Mouse (Mus musculus) liver, adult (tissue): ENCODE measurements around the gene Krtap12-1.
"Not testable (repeated sequence)": the region's sequence is repeated elsewhere in the genome, so short reads cannot be mapped to it uniquely, and the experiment has no call there.

Experiments used
- GATA4 ChIP-seq: IDR thresholded peaks from 2 replicates; pipeline ENCODE4 v1.6.1; 2014; ENCODE audit warnings: mild to moderate bottlenecking, low read length; ENCODE audit not compliant: insufficient replicate concordance

Gene Krtap12-1

DNA sequence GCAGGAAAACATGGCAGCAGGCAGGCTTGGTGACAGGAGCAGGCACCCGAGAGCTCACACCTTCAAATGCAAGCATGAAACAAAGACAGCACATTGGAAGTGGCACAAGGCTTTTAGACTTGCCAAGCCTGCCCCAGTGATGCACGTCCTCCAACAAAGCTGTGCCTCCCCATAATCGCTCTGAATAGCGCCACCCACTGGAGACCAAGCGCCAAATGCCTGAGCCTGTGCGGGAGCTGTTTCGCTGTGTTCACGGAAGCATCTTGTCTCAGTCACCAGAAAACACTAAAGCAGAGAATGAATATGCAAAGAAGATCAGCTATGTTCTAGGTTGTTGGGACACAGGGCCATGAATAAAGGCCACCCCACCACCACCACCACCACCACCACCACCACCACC, 4.5 kb downstream of the Krtap12-1 start:
- no peak for TF ChIP-seq GATA4

DNA sequence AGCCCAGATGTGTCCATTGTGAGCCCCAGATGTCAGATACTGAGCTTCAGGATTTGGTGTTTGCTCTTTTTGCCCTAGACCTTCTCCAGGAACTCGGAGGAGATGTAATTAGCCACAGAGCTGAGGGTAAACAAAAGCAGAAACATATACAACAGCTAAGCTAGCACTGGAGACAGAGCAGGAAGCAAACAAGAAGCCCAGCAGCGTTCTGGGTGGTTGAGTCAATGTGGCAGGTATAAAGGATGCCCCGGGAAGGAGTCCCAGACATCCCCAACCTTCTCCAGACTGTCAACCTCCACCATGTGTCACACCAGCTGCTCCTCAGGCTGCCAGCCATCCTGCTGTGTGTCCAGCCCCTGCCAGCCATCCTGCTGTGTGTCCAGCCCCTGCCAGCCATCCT, 5.8 kb downstream of the Krtap12-1 start, which contains the start of gene Gm10100:
TSS of gene Gm10100 (plus strand) at position 301 of the 400 bp plus-strand sequence.
- no peak for TF ChIP-seq GATA4

DNA sequence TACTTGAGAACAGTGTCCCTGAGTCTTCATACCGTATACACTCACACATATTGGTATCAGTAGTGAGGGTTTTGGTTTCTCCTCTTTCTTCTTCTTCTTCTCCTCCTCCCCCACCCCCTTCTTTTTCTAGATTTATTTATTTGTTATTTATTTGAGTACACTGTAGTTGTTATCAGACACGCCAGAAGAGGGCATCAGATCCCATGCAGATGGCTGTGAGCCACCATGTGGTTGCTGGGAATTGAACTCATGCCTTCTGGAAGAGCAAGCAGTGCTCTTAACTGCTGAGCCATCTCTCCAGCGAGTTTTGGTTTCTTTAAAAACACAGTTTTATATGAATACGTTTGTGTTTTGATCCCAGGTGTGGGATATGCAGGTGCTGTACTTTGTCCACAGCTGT, 7.9 kb downstream of the Krtap12-1 start:
- TF ChIP-seq GATA4, result no peak

DNA sequence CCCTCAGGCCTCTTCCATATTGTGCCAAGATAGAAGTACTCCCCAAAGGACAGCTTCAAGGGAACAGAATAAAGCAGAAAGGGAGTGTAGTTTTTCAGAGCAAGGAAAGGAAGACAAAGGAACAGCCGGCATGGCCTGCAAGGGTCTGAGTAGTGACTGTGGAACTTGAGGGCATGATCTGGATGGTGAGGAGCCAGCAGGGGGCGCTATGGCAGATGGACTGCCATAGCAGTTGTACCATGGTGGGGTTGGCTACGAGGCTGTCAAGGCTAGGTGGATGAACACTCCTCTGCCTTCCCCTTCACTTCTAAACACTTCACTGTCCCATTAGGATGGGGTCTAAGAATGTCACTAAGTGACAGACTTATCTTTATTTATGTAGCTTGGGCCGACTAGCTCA, 8.8 kb downstream of the Krtap12-1 start:
- no peak for TF ChIP-seq GATA4

DNA sequence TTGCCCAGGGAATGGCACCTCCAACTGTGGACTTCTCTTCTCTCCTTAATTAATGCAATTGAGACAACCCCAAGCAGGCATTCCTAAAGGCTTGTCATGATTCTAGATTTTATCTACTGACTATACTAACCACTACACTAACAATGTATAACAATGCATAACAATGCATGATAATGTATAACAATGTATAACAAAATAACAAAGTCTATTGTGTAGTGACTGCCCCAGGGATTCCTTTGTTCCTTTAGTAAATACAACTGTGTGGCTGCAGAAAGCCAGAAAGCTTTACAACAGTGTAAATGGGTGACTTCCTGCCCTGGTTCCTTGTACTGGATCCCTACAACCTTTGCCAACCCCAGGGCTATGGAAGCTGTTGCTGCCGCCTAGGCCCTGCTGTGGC, 15.5 kb downstream of the Krtap12-1 start:
- no peak for TF ChIP-seq GATA4

DNA sequence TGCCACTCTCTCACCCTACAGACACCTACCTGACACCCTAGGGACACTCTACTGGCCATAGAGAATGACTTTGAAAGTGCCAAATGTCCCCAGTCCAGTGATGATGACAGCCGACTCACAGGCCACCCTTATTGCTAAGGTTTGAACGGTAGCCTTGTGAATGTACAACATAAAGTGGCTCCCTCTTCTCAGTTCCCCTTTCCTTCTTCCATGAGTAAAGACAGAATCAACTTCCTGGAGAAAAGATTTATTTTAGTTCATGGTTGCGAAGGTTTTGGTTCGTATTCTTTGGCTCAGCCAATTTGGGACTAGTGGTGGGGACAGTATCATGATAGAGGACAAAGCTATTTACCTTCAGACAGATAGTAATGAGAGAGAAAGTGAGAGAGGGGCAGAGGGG, 18.5 kb downstream of the Krtap12-1 start:
- TF ChIP-seq GATA4, result no peak

DNA sequence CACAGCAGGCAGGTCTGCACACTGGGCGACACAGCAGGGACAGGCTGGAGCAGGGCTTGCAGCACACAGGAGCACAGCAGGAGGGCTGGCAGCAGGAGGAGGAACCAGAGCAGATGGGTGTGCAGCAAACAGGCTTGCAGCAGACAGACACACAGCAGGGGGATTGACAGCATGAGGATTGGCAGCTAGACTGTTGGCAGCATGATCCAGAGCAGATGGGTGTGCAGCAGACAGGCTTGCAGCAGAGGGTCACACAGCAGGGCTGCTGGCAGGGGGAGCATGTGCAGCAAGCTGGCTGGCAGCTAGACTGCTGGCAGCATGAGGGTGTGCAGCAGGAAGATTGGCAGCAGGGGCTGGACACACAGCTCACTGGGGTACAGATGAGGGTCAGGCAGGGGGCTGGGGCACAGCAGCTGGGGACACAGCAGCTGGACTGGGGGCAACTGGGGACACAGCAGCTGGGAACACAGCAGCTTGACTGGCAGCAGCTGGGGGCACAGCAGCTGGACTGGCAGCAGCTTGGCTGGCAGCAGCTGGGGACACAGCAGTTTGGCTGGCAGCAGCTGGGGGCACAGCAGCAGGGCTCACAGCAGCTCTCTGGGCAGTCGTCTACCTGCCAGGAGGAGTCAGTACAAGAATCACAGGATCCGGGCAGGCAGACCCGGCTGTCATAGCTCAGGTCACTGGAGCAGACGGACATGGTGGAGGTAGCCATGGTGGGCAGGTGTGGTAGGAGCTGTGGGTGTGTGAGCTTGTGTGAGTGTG, 21.7 kb downstream of the Krtap12-1 start, which contains the start of gene Gm18596:
TSS of gene Gm18596 (minus strand) at position 715 of the 765 bp plus-strand sequence.
- TF ChIP-seq GATA4, result not testable (repeated sequence)

DNA sequence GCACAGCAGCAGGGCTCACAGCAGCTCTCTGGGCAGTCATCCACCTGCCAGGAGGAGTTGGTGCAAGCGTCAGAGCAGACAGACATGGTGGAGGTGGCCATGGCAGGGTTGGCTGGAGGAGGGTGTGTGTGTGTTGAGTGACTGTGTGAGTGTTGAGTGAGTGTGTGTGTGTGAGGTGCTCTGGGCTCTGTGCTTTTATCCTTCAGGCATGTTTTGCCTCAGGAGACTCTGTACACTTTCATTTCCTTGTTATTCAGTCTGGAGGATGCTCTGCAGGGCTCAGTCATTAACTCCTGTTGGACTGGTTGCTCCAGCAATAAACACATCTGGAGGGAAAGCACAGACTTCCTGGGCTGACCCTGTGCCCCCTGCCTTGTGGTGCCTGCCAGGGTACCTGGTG, 30.9 kb downstream of the Krtap12-1 start, which contains the start of gene Gm9736:
TSS of gene Gm9736 (minus strand) at position 101 of the 400 bp plus-strand sequence.
- not testable (repeated sequence) for TF ChIP-seq GATA4

DNA sequence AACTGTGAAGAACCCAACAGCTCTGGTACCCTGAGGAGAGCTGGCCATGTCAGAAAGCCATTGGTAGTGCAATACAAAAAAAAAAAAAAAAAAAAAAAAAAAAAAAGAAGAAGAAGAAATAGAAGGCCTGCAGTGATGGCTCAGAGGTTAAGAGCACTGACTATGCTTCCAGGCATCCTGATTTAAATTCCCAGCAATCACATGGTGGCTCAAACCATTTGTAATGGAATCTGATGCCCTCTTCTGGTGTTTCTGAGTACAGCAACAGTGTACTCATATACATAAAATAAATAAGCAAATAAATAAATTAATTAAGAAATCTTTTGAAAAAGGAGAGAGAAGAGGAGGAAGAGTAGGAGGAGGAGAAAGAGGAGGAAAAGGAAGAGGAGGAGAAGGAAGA, 33.0 kb downstream of the Krtap12-1 start:
- no peak for TF ChIP-seq GATA4

DNA sequence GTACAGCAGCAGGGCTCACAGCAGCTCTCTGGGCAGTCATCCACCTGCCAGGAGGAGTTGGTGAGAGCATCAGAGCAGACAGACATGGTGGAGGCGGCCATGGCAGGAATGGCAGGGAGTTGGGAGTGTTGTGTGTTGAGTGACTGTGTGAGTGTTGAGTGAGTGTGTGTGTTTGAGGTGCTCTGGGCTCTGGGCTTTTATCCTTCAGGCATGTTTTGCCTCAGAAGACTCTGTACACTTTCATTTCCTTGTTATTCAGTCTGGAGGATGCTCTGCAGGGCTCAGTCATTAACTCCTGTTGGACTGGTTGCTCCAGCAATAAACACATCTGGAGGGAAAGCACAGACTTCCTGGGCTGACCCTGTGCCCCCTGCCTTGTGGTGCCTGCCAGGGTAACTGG, 39.2 kb downstream of the Krtap12-1 start, which contains the start of gene Gm3233:
TSS of gene Gm3233 (minus strand) at position 101 of the 400 bp plus-strand sequence.
- not testable (repeated sequence) for TF ChIP-seq GATA4

DNA sequence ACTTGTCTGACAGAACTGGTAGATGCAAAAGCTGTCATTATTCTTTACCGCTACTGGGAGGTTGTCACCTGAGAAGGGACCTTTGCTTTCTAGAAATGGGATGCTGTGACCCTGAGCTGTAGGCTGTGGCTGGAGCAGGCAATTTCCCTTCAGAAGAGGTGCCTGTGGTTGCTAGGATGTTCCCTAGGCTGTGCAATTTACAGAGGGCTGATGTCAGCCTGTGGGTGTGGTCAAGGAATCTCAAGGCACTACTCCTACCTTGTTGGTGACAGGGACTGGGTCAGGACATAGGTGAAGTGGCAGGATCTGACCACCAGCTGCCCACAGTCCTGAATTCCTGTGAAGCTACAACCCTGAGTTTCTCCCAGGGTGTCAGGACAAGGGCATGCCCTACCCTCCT, 49.3 kb downstream of the Krtap12-1 start:
- TF ChIP-seq GATA4, result no peak
